Mouse (Mus musculus) olfactory bulb, adult 2 months (tissue): ENCODE results near the gene Vsig2.

Experiments used
- CTCF ChIP-seq: fragments of 200-500 bp; IDR thresholded peaks from 2 replicates; pipeline ENCODE4 v1.5.1; 2012; ENCODE audit warnings: low read depth, mild to moderate bottlenecking, low read length, moderate library complexity; ENCODE audit not compliant: insufficient read depth
- POLR2A ChIP-seq: fragments of 200-500 bp; IDR thresholded peaks from 2 replicates; pipeline ENCODE4 v1.6.1; 2012; ENCODE audit warnings: mild to moderate bottlenecking, low read depth, low read length, moderate library complexity; ENCODE audit not compliant: insufficient read depth

DNA sequence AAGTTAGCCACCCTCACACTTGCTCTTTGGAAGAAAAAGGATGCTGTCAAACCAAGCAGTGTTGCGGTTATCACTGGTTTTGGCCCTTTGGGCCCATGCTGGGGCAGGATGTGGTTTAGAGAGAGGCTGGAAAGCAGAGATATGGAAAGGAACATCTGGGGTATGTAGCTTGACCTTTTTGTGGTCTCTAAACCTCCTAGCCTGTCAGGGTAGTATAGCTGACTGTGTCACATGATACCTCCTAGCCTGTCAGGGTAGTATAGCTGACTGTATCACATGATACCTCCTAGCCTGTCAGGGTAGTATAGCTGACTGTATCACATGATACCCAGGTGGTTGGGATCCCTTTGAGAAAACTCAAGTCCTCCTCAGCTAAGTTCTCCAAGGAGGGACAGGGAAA, 15.2 kb downstream of the Vsig2 start:
- TF ChIP-seq POLR2A (no peak), CTCF (no peak)
